Mouse (Mus musculus): Measurements from ENCODE around the gene Trappc6b.

Gene Trappc6b

GRCm38 (mm10) chr12:59055196-59055850 lies 5.9 kb downstream of the Trappc6b start:
- no peak for DNase-seq (ENCODE audit: extremely low read depth, low read depth)

GRCm38 (mm10) chr12:59053976-59054375 lies 7.3 kb downstream of the Trappc6b start:
- DNase-seq (ENCODE audit: extremely low read depth, low read depth), result no peak

- peak; percentile 48 for DNase-seq (ENCODE audit: extremely low read depth, low read depth)
Observed at GRCm38 (mm10) chr12:59053166-59053565, 8.1 kb downstream of the Trappc6b start.

- DNase-seq (ENCODE audit: extremely low read depth, low read depth), result peak; percentile 76
Observed at GRCm38 (mm10) chr12:59052470-59052869, 8.8 kb downstream of the Trappc6b start.

- DNase-seq (ENCODE audit: extremely low read depth, low read depth), result no peak
Observed at GRCm38 (mm10) chr12:59040851-59041250, 20.4 kb downstream of the Trappc6b start.

- peak; percentile 100 for DNase-seq (ENCODE audit: extremely low read depth, low read depth)
Observed at GRCm38 (mm10) chr12:59039971-59040844, 21.1 kb downstream of the Trappc6b start.

GRCm38 (mm10) chr12:59039162-59039970 lies 21.9 kb downstream of the Trappc6b start:
- DNase-seq (ENCODE audit: extremely low read depth, low read depth), result no peak

- no peak for DNase-seq (ENCODE audit: extremely low read depth, low read depth)
Observed at GRCm38 (mm10) chr12:59032101-59032500, 29.2 kb downstream of the Trappc6b start.

- no peak for DNase-seq (ENCODE audit: extremely low read depth, low read depth)
Observed at GRCm38 (mm10) chr12:59021306-59021705, 40.0 kb downstream of the Trappc6b start.

GRCm38 (mm10) chr12:59019891-59020290 lies 41.4 kb downstream of the Trappc6b start:
- no peak for DNase-seq (ENCODE audit: extremely low read depth, low read depth)

- no peak for DNase-seq (ENCODE audit: extremely low read depth, low read depth)
Observed at GRCm38 (mm10) chr12:59017970-59018369, 43.3 kb downstream of the Trappc6b start.

GRCm38 (mm10) chr12:59013234-59013633 lies 48.0 kb downstream of the Trappc6b start, which contains the start of gene Gemin2:
Gene Gemin2 (plus strand): TSS chr12:59013393.
- peak; percentile 87 for DNase-seq (ENCODE audit: extremely low read depth, low read depth)

GRCm38 (mm10) chr12:59012710-59013091 lies 48.6 kb downstream of the Trappc6b start:
- DNase-seq (ENCODE audit: extremely low read depth, low read depth), result peak; percentile 44

GRCm38 (mm10) chr12:59011844-59012709 lies 49.2 kb downstream of the Trappc6b start, which contains the start of gene Sec23a:
Gene Sec23a (minus strand): TSS chr12:59012017.
- peak; percentile 82 for DNase-seq (ENCODE audit: extremely low read depth, low read depth)

GRCm38 (mm10) chr12:59011275-59011843 lies 49.9 kb downstream of the Trappc6b start:
- DNase-seq (ENCODE audit: extremely low read depth, low read depth), result no peak

GRCm38 (mm10) chr12:59010482-59010881 lies 50.8 kb downstream of the Trappc6b start:
- DNase-seq (ENCODE audit: extremely low read depth, low read depth), result peak; percentile 11

All from MEL-GATA-1-ER (cell line).